Mouse (Mus musculus): ENCODE measurements at regions not wholly inside any gene's neighbourhood (a gene's known extent, or its start where the extent isn't known, plus 50 kb on each side); places are given as distances from the start of the nearest gene placed in this dataset.

DNA sequence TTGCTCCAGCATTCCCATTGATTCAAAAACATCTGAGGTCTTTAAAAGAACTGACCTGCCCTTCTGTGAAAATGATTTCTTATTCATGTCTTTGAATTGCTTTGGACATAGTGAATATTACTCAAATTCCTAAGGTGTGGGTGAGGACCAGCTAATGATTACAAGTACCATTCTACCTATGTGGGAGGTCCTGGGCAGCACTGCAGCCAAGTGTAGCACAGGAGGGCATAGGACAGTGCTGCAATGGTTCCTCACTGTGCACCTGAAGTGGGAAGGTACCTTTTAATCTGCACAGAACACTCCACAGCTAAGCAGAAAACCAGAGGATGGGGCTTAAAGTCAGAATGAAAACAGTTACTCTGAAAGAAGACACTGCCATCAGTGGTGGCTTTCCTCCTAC is 474.8 kb upstream of the Camk1g start:
- no peak overlapping the region for H3K27ac ChIP-seq (ENCODE audit: insufficient read depth, low read length)
- H3K4me1 ChIP-seq (ENCODE audit: control insufficient read depth, insufficient read depth, low read length), result no peaks in the 10 kb centered on the region
- no peak overlapping the region for H3K4me3 ChIP-seq (replicated peaks; ENCODE audit: insufficient read depth, low read depth, low read length)
- no peaks in the 10 kb centered on the region for H3K27me3 ChIP-seq (ENCODE audit: control insufficient read depth, insufficient read depth, low read length)
- TF ChIP-seq CTCF (IDR thresholded peaks at IDR 0.05; ENCODE audit: borderline replicate concordance, insufficient read depth, low read depth, low read length) (no peak), POLR2A (IDR thresholded peaks at IDR 0.05; ENCODE audit: borderline replicate concordance, insufficient read depth, low read length) (no peak)
- no peak for DNase-seq

- H3K27ac ChIP-seq (ENCODE audit: insufficient read depth, low read length), result no peak overlapping the region
- WGBS, result 88% methylated on average over 1 of the region's 1 CpGs
- H3K4me1 ChIP-seq (ENCODE audit: control insufficient read depth, insufficient read depth, low read length), result no peaks in the 10 kb centered on the region
- no peak overlapping the region for H3K4me3 ChIP-seq (replicated peaks; ENCODE audit: insufficient read depth, low read depth, low read length)
- no peak for DNase-seq
- no peaks in the 10 kb centered on the region for H3K27me3 ChIP-seq (ENCODE audit: control insufficient read depth, insufficient read depth, low read length)
- TF ChIP-seq CTCF (IDR thresholded peaks at IDR 0.05; ENCODE audit: borderline replicate concordance, insufficient read depth, low read depth, low read length), result no peak
- no peak for TF ChIP-seq POLR2A (IDR thresholded peaks at IDR 0.05; ENCODE audit: borderline replicate concordance, insufficient read depth, low read length)
These were observed 474.4 kb upstream of the Camk1g start for GRCm38 (mm10) chr1:193844461-193844860.

DNA sequence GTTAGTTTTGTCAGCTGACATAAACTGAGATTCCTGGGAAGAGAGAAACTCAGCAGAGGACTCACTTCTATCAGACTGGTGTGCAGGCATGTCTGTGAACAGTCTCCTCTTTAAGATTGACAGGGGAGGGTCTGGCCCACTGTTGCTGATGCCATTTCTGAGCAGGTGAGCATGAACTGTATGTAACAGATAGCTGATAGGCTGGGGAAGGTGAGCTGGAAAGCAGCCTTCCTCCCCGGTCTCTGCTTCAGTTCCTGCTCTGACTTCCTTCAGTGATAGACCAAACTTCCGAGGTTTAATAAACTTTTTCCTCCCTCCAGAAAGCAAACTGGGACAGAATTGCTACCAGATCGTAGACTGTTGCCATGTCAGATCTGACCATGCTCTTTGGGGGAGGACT is 430.9 kb upstream of the Camk1g start:
- TF ChIP-seq POLR2A (IDR thresholded peaks at IDR 0.05; ENCODE audit: borderline replicate concordance, insufficient read depth, low read length) (no peak), CTCF (IDR thresholded peaks at IDR 0.05; ENCODE audit: borderline replicate concordance, insufficient read depth, low read depth, low read length) (no peak)
- no peak for DNase-seq
- H3K4me1 ChIP-seq (ENCODE audit: control insufficient read depth, insufficient read depth, low read length), result no peaks in the 10 kb centered on the region
- no peak overlapping the region for H3K27ac ChIP-seq (ENCODE audit: insufficient read depth, low read length)
- no peak overlapping the region for H3K4me3 ChIP-seq (replicated peaks; ENCODE audit: insufficient read depth, low read depth, low read length)
- no peaks in the 10 kb centered on the region for H3K27me3 ChIP-seq (ENCODE audit: control insufficient read depth, insufficient read depth, low read length)
- WGBS, result 77% methylated on average over 3 of the region's 3 CpGs

DNA sequence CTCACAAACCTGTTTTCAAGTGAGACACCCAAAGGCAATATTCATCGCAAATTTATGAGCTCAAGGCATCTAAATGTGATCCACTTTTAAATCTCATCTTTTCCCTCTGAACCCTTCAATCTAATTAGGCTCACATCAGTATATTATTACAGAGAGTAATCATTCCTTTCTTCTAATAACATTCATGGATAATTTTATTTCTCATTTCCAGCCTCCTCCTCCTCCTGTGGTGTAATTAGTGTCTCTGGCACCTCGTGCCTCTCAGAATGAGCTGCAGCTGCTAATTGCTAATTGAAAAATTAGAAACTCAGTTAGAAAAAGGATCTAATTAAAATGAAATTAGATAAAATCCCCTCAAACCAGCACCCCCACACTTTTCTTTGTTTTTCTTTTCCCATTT is 420.5 kb upstream of the Camk1g start:
- Histone ChIP-seq H3K27ac (ENCODE audit: insufficient read depth, low read length) (no peak overlapping the region), H3K27me3 (ENCODE audit: control insufficient read depth, insufficient read depth, low read length) (no peaks in the 10 kb centered on the region), H3K4me3 (replicated peaks; ENCODE audit: insufficient read depth, low read depth, low read length) (no peak overlapping the region), H3K4me1 (ENCODE audit: control insufficient read depth, insufficient read depth, low read length) (peaks cover 21% of the 10 kb centered on the region; the same call in 1 of the 2 replicates)
- WGBS, result 90% methylated on average over 2 of the region's 2 CpGs
- TF ChIP-seq CTCF (IDR thresholded peaks at IDR 0.05; ENCODE audit: borderline replicate concordance, insufficient read depth, low read depth, low read length), result no peak
- no peak for TF ChIP-seq POLR2A (IDR thresholded peaks at IDR 0.05; ENCODE audit: borderline replicate concordance, insufficient read depth, low read length)
- DNase-seq, result no peak

DNA sequence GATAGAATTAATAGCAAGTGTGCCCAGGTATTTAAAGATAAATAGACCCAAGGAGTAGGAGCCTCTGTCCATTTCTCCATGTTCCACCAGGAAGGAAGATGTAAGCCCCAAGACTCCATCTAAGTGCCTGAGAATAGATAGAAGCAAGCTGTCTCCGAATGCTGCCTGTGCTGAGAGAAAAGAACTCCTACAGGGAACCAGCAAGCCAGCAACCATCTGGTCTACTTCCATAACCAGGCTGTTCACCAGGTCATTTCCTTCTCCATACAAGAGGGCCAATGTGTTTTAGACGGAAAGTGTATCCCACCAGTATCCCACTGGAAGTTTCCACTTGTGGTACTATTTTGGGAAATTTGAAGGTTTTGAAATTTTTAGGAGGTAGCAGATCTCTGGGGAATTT is 418.4 kb upstream of the Camk1g start:
- Histone ChIP-seq H3K4me3 (replicated peaks; ENCODE audit: insufficient read depth, low read depth, low read length) (no peak overlapping the region), H3K27ac (ENCODE audit: insufficient read depth, low read length) (no peak overlapping the region), H3K4me1 (ENCODE audit: control insufficient read depth, insufficient read depth, low read length) (peaks cover 26% of the 10 kb centered on the region; the same call in 1 of the 2 replicates), H3K27me3 (ENCODE audit: control insufficient read depth, insufficient read depth, low read length) (no peaks in the 10 kb centered on the region)
- peak; percentile 51 to 80 for DNase-seq
- WGBS, result 17% methylated on average over 2 of the region's 2 CpGs
- no peak for TF ChIP-seq CTCF (IDR thresholded peaks at IDR 0.05; ENCODE audit: borderline replicate concordance, insufficient read depth, low read depth, low read length)
- TF ChIP-seq POLR2A (IDR thresholded peaks at IDR 0.05; ENCODE audit: borderline replicate concordance, insufficient read depth, low read length), result no peak

GRCm38 (mm10) chr1:193787417-193787816 is 417.3 kb upstream of the Camk1g start:
- WGBS, result 9% methylated on average over 1 of the region's 1 CpGs
- H3K4me1 ChIP-seq (ENCODE audit: control insufficient read depth, insufficient read depth, low read length), result peaks cover 26% of the 10 kb centered on the region; the same call in 1 of the 2 replicates
- no peak for TF ChIP-seq POLR2A (IDR thresholded peaks at IDR 0.05; ENCODE audit: borderline replicate concordance, insufficient read depth, low read length)
- TF ChIP-seq CTCF (IDR thresholded peaks at IDR 0.05; ENCODE audit: borderline replicate concordance, insufficient read depth, low read depth, low read length), result no peak
- no peaks in the 10 kb centered on the region for H3K27me3 ChIP-seq (ENCODE audit: control insufficient read depth, insufficient read depth, low read length)
- DNase-seq, result peak; percentile 29 to 46
- H3K27ac ChIP-seq (ENCODE audit: insufficient read depth, low read length), result no peak overlapping the region; the same call in 1 of the 2 replicates
- no peak overlapping the region for H3K4me3 ChIP-seq (replicated peaks; ENCODE audit: insufficient read depth, low read depth, low read length)

DNA sequence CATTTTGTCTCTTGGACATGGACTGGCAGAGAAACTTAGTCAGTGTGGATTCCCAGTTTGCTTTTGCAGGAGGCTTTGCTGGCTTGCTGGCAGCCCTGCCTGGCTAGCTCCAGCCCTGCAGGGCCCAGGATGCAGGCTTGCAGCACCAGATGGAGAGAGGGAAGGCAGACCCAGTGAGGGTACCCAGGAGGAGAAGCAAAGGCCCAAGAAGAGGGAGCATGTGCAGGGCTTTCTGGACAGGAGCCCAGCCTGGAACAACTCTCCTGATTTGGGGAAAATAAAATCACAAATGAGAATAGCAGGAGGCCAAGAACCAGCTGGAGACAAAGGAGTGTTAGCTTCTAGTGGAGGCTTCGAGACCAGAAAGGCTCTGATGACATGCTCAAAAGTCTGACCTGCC is 414.9 kb upstream of the Camk1g start:
- no peaks in the 10 kb centered on the region for H3K27me3 ChIP-seq (ENCODE audit: control insufficient read depth, insufficient read depth, low read length)
- H3K4me1 ChIP-seq (ENCODE audit: control insufficient read depth, insufficient read depth, low read length), result peaks cover 26% of the 10 kb centered on the region; the same call in 1 of the 2 replicates
- peak; percentile 92 to 97 for DNase-seq
- no peak for TF ChIP-seq POLR2A (IDR thresholded peaks at IDR 0.05; ENCODE audit: borderline replicate concordance, insufficient read depth, low read length)
- TF ChIP-seq CTCF (IDR thresholded peaks at IDR 0.05; ENCODE audit: borderline replicate concordance, insufficient read depth, low read depth, low read length), result no peak
- peak overlapping the region; percentile 93 for H3K27ac ChIP-seq (ENCODE audit: insufficient read depth, low read length)
- H3K4me3 ChIP-seq (replicated peaks; ENCODE audit: insufficient read depth, low read depth, low read length), result no peak overlapping the region
- 0% methylated on average over 1 of the region's 1 CpGs for WGBS

DNA sequence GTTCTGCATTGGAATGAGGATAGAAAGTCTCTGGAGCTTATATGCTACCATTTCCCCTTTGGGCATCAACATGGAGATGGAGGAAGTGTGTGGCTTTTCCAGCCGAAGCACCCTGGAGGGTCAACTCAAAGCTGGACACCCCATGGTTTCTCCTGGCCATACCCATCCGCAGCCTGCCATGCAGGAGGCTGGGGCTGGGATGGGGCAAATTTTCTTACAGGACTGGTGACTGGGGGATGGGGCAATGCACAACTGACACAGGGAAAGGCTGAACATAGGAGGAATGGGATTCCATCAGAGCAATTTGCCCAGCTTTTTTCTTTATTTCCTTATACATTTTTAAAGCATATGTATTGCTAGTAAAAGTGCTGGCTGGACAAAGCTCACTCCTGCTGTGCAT is 414.4 kb upstream of the Camk1g start:
- no peak for TF ChIP-seq POLR2A (IDR thresholded peaks at IDR 0.05; ENCODE audit: borderline replicate concordance, insufficient read depth, low read length)
- no peak for TF ChIP-seq CTCF (IDR thresholded peaks at IDR 0.05; ENCODE audit: borderline replicate concordance, insufficient read depth, low read depth, low read length)
- Histone ChIP-seq H3K27me3 (ENCODE audit: control insufficient read depth, insufficient read depth, low read length) (no peaks in the 10 kb centered on the region), H3K4me3 (replicated peaks; ENCODE audit: insufficient read depth, low read depth, low read length) (no peak overlapping the region), H3K4me1 (ENCODE audit: control insufficient read depth, insufficient read depth, low read length) (peaks cover 26% of the 10 kb centered on the region; the same call in 1 of the 2 replicates), H3K27ac (ENCODE audit: insufficient read depth, low read length) (peak overlapping the region; percentile 68; the same call in 1 of the 2 replicates)
- WGBS, result 19% methylated on average over 2 of the region's 2 CpGs
- no peak for DNase-seq
